Mouse (Mus musculus) intestine, embryonic 14.5 days (tissue): ENCODE measurements around the gene Eme2. TPM values are rescaled to one million over a fixed set of nuclear protein-coding genes. Genes with fewer than 3 reads are reported as not detected.
"Not testable (repeated sequence)": the region's sequence is repeated elsewhere in the genome, so short reads cannot be mapped to it uniquely, and the experiment has no call there.

Experiments used
- ATAC-seq: fragments of 200-750 bp; cut with Nextera tagmentation; replicated peaks from 2 replicates; pipeline ENCODE4 v1.8.0; 2017; ENCODE audit warnings: low read depth, moderate number of reproducible peaks, moderate TSS enrichment, moderate library complexity; ENCODE audit not compliant: low FRiP score, low TSS enrichment
- DNase-seq: peaks from one replicate; pipeline ENCODE4 v3.0.0-alpha.2; 2018; ENCODE audit warnings: low spot score
- H3K27ac ChIP-seq: fragments of 300-500 bp; sonication (generic); 2 replicates; pipeline ENCODE4 v1.5.1; 2014; ENCODE audit warnings: low read depth, mild to moderate bottlenecking, control low read depth
- H3K27me3 ChIP-seq: fragments of 300-500 bp; sonication (generic); replicated peaks from 2 replicates; pipeline ENCODE4 v1.6.1; 2014; ENCODE audit warnings: low read length, control low read depth; ENCODE audit not compliant: control insufficient read depth, insufficient read depth
- H3K36me3 ChIP-seq: fragments of 300-500 bp; sonication (generic); 2 replicates; pipeline ENCODE4 v1.6.1; 2014; ENCODE audit warnings: low read length, control low read depth; ENCODE audit not compliant: control insufficient read depth, insufficient read depth
- H3K4me1 ChIP-seq: fragments of 300-500 bp; sonication (generic); replicated peaks from 2 replicates; pipeline ENCODE4 v1.6.1; 2014; ENCODE audit warnings: low read length, control low read depth, mixed read lengths; ENCODE audit not compliant: control insufficient read depth, insufficient read depth
- H3K4me2 ChIP-seq: fragments of 300-500 bp; sonication (generic); 2 replicates; pipeline ENCODE4 v1.6.1; 2014; ENCODE audit warnings: low read length
- H3K4me3 ChIP-seq: fragments of 300-500 bp; sonication (generic); 2 replicates; pipeline ENCODE4 v1.5.1; 2014; ENCODE audit warnings: low read depth, low read length, control low read depth, mixed read lengths
- H3K9ac ChIP-seq: fragments of 300-500 bp; sonication (generic); 2 replicates; pipeline ENCODE4 v1.6.1; 2014; ENCODE audit warnings: mild to moderate bottlenecking, low read length
- H3K9me3 ChIP-seq: fragments of 300-500 bp; sonication (generic); 2 replicates; pipeline ENCODE4 v1.6.1; 2016; ENCODE audit warnings: low read length, control low read depth; ENCODE audit not compliant: control insufficient read depth
- WGBS: fragments of 180-500 bp; shearing (Covaris S2); extraction: QIAGEN DNeasy Blood & Tissue Kit; methylation state at CpG from one replicate; pipeline ENCODE4 v1.1.7; 2014; 5-methylcytosine and 5-hydroxymethylcytosine counted together
- polyA plus RNA-seq: library from polyadenylated mRNA; unstranded; fragments of >200 nt; fragmentation: Nextera tagmentation; extraction: Ambion mirVana; gene quantifications from 2 replicates; pipeline ENCODE4 v1.2.1, GENCODE M21; 2014

Gene Eme2
- polyA plus RNA-seq: 21.6 and 24.1 TPM in 2 replicates

DNA sequence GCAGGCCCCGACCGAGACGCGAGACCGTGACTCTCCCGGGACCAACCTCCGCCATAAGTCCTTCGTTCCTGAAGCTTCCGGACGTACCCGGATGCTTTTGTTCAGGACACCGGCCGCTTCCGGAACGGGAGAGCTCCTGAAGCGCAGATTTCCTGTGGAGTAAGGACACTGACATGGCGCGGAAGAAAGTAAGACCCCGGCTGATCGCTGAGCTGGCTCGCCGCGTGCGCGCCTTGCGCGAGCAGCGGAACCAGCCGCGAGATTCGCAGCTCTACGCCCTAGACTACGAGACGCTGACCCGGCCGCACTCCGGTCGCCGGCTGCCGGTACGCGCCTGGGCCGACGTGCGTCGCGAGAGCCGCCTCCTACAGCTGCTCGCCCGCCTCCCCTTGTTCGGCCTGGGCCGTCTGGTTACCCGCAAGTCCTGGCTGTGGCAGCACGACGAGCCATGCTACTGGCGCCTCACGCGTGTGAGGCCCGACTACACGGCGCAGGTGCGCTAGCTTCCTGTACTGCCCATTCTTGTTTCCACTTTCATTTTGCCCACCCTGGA lies at the start of gene Eme2, which contains the start of gene Mrps34:
TSS of gene Eme2 (minus strand) at position 93 of the 553 bp plus-strand sequence.
TSS of gene Mrps34 (plus strand) at position 122 of the 553 bp plus-strand sequence.
- peak; percentile 93 for DNase-seq
- H3K4me2 ChIP-seq: peak within 1 kb of the TSS; percentile 83
- peak within 1 kb of the TSS; percentile 97 for H3K4me3 ChIP-seq
- H3K4me1 ChIP-seq: peaks cover 27% of the 10 kb centered on the region
- no peaks in the 10 kb centered on the region for H3K9me3 ChIP-seq
- under 1% methylated on average over 62 of the region's 62 CpGs for WGBS
- H3K27me3 ChIP-seq: no peaks in the 10 kb centered on the region
- H3K27ac ChIP-seq: peak within 1 kb of the TSS; percentile 69
- H3K36me3 ChIP-seq: peaks cover 67% of the 10 kb centered on the region
- peak; percentile 47 for ATAC-seq
- H3K9ac ChIP-seq: peak within 1 kb of the TSS; percentile 85

DNA sequence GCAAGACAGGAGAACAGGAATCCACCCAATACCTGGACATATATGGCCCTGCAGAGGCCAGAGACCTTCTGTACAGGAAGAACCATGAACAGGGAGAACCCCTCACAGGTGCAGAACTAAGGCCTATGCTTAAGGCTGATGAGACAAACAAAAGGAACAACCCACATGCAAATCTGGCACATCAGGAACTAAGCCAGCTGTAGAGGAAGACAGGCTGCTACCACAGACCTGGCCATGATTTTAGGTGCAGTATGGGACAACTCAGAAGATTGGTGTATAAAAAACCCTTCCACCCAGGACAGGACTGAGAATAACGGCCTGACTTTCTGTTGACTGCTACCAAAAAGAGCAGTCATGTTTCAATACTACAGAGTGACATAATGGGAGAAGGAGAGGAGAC lies 48.7 kb upstream of the Eme2 start:
- H3K4me3 ChIP-seq, H3K4me2 ChIP-seq, H3K9me3 ChIP-seq, H3K27ac ChIP-seq, H3K4me1 ChIP-seq, DNase-seq, H3K27me3 ChIP-seq, ATAC-seq, H3K9ac ChIP-seq: not testable (repeated sequence)
- WGBS: 90% methylated on average over 1 of the region's 1 CpGs
- peaks cover 63% of the 10 kb centered on the region for H3K36me3 ChIP-seq

DNA sequence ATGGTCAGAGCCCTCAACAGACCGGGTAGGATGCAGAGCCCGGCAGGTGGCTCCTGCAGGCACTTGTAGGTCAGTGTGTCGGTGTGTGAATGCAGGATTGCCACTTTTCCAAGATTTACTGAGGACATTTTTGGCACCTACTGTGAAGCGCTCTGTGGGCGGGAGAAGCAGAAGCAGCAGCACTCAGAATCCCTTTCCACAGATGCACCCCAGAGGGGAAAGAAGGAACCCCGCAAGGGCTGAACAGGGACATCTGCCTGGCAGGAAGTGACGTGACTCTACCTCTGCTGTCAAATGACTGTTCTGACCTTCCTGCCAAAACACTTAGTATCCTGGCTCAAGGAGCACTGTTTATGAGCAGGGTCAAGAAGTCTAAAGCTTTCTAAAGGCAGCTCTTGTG lies 48.1 kb upstream of the Eme2 start:
- ATAC-seq (no peak), DNase-seq (no peak)
- WGBS: 87% methylated on average over 7 of the region's 7 CpGs
- Histone ChIP-seq H3K36me3 (peaks cover 58% of the 10 kb centered on the region), H3K9me3 (no peaks in the 10 kb centered on the region), H3K27me3 (no peaks in the 10 kb centered on the region), H3K4me2 (no peak overlapping the region), H3K4me1 (no peaks in the 10 kb centered on the region), H3K27ac (no peak overlapping the region), H3K4me3 (no peak overlapping the region), H3K9ac (no peak overlapping the region)

DNA sequence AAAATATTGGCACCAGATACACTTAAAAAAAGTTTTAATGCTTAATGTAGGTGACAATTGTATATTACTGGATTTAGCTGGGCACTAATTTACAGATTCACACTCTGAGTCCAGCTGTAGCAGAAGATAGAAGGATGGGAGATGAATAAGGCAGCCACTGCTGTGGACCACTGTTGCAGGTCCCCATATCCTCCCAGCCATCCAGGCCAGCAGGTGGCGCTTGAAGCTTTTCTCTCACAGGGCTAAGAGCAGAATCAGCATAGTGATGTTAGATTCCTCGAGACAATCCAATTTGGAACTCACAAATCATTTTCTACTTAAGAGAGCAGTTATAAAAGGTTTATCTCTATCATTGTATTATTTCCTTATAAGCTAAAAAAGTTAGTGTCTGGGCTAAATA lies 47.6 kb upstream of the Eme2 start:
- not testable (repeated sequence) for ATAC-seq, H3K9ac ChIP-seq, DNase-seq

DNA sequence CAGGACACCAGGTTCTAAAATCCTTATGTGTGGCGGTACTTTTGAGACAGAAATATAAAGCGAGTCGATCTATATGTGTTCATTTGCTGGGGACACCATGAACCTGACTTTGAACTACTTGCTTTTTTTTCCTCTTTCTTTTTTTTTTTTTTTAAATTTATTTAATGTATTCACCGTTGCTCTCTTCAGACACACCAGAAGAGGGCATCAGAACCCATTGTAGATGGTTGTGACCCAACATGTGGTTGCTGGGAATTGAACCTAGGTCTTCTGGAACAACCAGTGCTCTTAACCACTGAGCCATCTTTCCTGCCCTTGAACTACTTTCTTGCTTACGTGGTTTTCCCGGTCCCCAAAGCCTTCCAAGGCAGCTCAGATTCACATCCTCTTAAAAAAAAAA lies 42.4 kb upstream of the Eme2 start:
- H3K27ac ChIP-seq: peak overlapping the region; percentile 69; the same call in 1 of the 2 replicates
- no peaks in the 10 kb centered on the region for H3K9me3 ChIP-seq
- H3K4me3 ChIP-seq: peak overlapping the region; percentile 94
- H3K36me3 ChIP-seq: peaks cover 10% of the 10 kb centered on the region; the same call in 1 of the 2 replicates
- DNase-seq: no peak
- H3K9ac ChIP-seq: peak overlapping the region; percentile 62
- H3K27me3 ChIP-seq: no peaks in the 10 kb centered on the region
- peaks cover 16% of the 10 kb centered on the region for H3K4me1 ChIP-seq
- peak overlapping the region; percentile 70 for H3K4me2 ChIP-seq
- ATAC-seq: peak; percentile 29; the same call in 1 of the 2 replicates
- 44% methylated on average over 6 of the region's 6 CpGs for WGBS

More for the DNA sequence above, 47.6 kb upstream of the Eme2 start:
- H3K4me2 ChIP-seq, H3K9me3 ChIP-seq, H3K4me1 ChIP-seq, H3K4me3 ChIP-seq, H3K27ac ChIP-seq, H3K27me3 ChIP-seq: not testable (repeated sequence)
- peaks cover 52% of the 10 kb centered on the region for H3K36me3 ChIP-seq
- 14% methylated on average over 2 of the region's 2 CpGs for WGBS

DNA sequence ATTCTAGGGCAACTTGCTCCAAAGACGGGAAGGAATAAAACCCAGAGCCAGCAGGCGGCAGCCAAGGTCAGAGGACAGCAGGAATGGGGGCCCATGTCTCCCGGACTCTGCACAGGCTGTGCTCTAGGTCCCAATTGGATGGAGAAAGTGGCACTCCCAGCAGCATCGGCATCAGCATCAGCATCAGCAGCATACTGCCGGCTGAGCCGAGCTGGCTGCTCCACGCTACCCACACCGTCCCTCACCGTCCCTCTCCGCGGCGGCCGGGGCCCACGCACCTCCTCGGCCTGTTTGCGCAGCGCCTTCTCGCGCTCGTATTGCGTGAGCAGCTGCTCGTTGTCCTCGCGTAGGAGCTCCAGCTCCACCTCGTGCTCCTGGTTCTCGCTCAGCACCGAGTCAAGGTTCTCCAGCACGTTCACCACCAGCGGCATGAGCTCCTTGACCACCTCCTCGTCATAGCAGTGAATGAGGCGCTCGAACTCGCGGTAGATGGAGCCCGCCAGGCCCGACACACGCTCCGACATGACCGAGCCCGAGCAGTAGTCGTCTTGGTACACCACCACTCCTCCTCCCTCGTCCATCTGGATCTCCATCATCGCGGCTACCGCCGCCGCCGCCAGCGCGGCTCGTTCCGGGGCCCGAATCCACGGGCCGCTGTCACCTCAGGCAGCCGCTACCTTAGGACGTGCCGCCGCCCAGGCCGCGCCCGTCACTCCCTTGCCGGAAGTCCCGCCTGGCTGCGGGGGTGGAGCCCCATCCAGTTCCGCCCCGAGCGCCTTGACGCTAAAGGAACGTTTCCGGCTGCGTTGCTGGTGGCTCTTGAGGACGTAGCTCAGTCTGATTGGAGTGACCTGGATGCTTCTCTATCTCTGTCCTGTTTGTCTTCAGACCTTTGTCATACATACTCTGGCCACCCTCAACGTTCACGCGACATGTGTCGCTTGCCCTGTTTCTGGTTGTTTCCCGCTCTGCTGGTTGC lies 41.7 kb upstream of the Eme2 start, which contains the start of gene Mapk8ip3:
TSS of gene Mapk8ip3 (minus strand) at position 719 of the 979 bp plus-strand sequence.
- Histone ChIP-seq H3K27me3 (no peaks in the 10 kb centered on the region), H3K9me3 (no peaks in the 10 kb centered on the region), H3K4me2 (peak within 1 kb of the TSS; percentile 70), H3K4me3 (peak within 1 kb of the TSS; percentile 94), H3K4me1 (peaks cover 16% of the 10 kb centered on the region), H3K27ac (peak within 1 kb of the TSS; percentile 69), H3K36me3 (peaks cover 5% of the 10 kb centered on the region; the same call in 1 of the 2 replicates), H3K9ac (peak within 1 kb of the TSS; percentile 62)
- ATAC-seq (peak; percentile 97), DNase-seq (peak; percentile 96)
- WGBS: under 1% methylated on average over 78 of the region's 78 CpGs

DNA sequence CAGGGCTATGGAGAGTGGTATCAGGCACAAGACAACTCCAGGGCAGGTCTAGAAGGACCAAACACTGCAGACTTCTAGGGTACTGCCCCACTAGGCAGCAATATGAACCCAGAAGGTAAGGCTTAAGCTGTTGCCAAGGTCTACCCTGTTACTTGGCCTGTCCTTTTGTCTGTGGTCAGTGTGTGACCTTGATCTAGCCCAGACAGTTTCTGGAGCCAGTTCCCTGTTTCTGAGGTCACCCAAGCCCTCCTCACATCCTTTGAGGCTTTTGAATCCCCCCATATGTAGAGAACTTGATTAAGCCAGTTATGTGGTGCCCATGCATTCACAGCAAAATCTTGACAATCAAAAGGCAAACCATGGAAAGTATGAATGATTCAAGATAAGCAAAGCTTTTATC lies 40.8 kb upstream of the Eme2 start:
- Histone ChIP-seq H3K4me3 (peak overlapping the region; percentile 94), H3K9ac (peak overlapping the region; percentile 62), H3K27ac (no peak overlapping the region), H3K4me2 (peak overlapping the region; percentile 70), H3K36me3 (peaks cover 4% of the 10 kb centered on the region; the same call in 1 of the 2 replicates), H3K27me3 (no peaks in the 10 kb centered on the region), H3K4me1 (peaks cover 16% of the 10 kb centered on the region), H3K9me3 (no peaks in the 10 kb centered on the region)
- DNase-seq (no peak), ATAC-seq (no peak)

DNA sequence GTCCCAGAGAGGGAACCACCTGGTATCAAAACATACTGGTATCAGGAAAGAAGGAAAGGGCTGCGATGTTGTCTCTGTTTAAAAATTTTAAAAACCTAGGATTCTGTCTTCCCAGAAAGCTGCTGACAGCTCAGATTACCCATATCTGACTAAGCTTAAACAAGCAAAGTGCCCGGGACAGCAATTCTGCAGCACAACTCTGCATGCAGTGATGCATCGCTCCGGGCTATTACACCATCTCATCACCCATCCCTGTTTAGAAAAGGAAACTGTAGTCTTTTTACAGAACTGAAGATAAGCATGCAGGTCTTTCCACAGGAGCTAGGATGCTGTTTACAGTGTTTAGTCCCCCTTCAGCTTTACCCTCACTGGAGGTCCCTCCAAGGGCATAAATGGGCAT lies 40.0 kb upstream of the Eme2 start:
- Histone ChIP-seq H3K4me3 (no peak overlapping the region), H3K27ac (no peak overlapping the region), H3K9ac (peak overlapping the region; percentile 62; the same call in 1 of the 2 replicates), H3K9me3 (no peaks in the 10 kb centered on the region), H3K27me3 (no peaks in the 10 kb centered on the region), H3K4me1 (peaks cover 16% of the 10 kb centered on the region), H3K36me3 (peaks cover 4% of the 10 kb centered on the region; the same call in 1 of the 2 replicates), H3K4me2 (peak overlapping the region; percentile 70)
- DNase-seq (no peak), ATAC-seq (no peak)
- 77% methylated on average over 4 of the region's 4 CpGs for WGBS
